Mouse (Mus musculus): ENCODE data around the gene St14.
"Not testable (repeated sequence)": the region's sequence is repeated elsewhere in the genome, so short reads cannot be mapped to it uniquely, and the experiment has no call there.

St14 gene

GRCm38 (mm10) chr9:31086754-31087145 is 44.9 kb downstream of the St14 start:
- DNase-seq (ENCODE audit: low read depth, low spot score), result no peak

DNA sequence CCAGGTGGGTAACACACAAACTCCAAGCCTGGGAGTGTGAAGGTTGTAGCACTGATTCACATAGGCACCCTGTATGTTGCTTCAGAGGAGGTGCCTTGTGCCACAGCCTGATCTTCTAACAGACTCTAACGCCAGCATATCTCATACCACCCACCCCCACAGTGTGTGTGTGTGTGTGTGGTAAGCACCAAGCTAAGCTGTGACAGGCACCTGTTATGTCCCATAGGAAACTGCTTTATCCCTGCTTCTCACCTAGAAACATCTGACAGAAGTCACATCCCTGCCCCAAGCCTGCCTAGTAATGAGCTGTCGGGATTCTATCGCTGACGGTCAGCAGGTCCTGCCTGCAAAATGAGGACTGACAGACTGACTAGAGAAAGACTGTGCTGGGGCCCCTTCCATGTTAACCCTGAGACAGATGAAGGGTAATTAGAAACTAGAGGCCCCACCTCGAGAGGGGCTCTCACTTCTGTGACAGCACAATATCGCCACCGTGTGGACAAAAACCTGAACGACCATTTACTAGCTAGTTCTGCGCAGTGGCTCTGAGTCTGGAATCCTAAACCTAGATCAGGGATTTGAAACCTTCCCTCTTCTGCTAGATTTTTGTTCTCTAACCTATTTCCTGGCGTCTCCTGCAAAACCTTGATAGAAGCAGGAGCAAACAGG is 45.4 kb downstream of the St14 start:
- peak; percentile 71 for DNase-seq (ENCODE audit: low read depth, low spot score)

- DNase-seq (ENCODE audit: low read depth, low spot score), result no peak
Measured at GRCm38 (mm10) chr9:31085556-31085955, 46.1 kb downstream of the St14 start.

GRCm38 (mm10) chr9:31082771-31083170 is 48.9 kb downstream of the St14 start:
- no peak for DNase-seq (ENCODE audit: low read depth, low spot score)

DNA sequence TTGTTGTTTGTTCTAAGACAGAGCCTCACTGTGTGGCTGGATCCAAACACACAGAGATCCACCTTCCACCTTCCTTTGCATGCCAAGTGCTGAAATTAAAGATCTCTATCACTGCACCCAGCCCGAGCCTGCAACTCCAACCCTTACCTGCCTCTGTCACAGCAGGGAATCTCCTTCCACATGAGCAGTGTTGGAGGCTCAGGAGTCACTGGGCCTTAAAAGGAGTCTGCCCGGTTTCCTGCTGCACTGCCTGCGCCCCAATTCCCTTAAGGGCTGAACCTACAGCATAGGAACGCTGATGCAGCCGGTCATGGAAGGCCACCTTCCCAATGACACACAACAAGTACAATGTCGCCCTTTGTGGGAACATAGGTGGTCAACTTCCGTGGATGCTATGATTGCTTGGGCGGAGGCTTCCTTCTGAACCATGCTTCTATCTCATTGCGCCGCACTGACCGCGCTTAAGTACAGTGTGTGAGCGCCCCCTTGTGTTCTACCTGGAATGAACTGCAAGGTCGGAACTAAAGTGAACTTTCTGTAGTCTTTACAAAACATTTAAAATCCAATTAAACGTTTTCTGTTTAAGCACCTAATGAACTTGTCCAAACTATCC is 49.5 kb downstream of the St14 start:
- DNase-seq (ENCODE audit: low read depth, low spot score), result peak; percentile 76

DNA sequence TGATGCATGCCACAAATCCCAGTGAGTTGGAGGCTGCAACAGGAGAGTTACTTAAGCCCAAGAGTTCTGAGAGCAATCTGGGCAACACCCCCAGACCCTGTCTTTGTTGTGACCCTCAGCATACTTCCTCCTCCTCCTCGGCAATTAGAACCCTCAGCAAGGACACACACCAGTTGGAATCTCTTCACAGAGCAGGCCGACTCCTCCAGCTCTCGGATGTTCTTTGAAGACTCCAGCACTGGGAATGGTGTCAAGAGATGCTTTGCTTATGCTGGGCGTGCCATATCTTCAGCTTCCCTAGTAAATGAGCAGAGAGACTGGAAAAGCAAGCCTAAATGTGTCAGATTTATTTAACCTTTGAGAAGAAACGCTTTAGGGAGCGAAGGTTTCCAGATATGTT is 50.9 kb downstream of the St14 start:
- DNase-seq (ENCODE audit: low read depth, low spot score), result no peak

- DNase-seq (ENCODE audit: low read depth, low spot score), result no peak
Measured at GRCm38 (mm10) chr9:31074836-31075235, 56.8 kb downstream of the St14 start.

- DNase-seq (ENCODE audit: low read depth, low spot score), result no peak
Measured at GRCm38 (mm10) chr9:31073797-31074196, 57.9 kb downstream of the St14 start.

GRCm38 (mm10) chr9:31072256-31072655 is 59.4 kb downstream of the St14 start:
- DNase-seq (ENCODE audit: low read depth, low spot score), result no peak

GRCm38 (mm10) chr9:31070706-31071105 is 60.9 kb downstream of the St14 start:
- no peak for DNase-seq (ENCODE audit: low read depth, low spot score)

DNA sequence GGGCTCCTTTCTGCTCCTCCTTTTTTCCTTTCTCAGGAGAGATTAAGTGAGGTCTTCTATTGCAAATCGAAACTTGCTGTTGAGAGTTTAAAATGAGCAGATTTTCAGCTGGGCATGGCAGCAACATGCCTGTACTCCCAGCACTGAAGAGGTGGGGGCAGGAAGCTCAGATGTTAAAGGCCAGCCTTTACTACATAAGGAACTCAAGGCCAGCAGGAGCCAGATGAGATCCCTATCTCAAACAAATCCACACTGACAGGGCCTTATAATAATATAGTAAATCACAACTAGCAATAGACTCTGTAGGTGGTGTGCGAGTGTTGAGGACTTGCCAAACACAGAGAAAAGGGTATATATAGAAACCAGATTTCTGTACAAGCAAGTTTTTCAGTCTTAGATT is 72.9 kb downstream of the St14 start:
- no peak for DNase-seq (ENCODE audit: low read depth, low spot score)

DNA sequence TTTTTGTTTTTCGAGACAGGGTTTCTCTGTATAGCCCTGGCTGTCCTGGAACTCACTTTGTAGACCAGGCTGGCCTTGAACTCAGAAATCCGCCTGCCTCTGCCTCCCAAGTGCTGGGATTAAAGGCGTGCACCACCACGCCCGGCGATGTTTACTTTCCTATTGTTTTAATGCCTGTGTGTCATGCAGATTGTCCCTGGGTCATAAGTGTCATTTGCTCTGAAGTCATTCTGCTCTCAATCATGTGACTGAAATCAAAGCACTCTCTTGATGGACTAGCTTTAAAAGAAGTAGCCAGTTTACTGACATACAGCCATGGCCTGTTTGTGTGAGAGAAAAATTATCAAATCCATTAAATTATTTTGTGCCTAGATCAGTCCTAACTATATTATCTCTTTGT is 80.1 kb downstream of the St14 start:
- not testable (repeated sequence) for DNase-seq (ENCODE audit: low read depth, low spot score)

- DNase-seq (ENCODE audit: low read depth, low spot score), result no peak
Measured at GRCm38 (mm10) chr9:31050208-31050607, 81.4 kb downstream of the St14 start.

Measured in forelimb bud, embryonic 11.5 days (tissue).